Mouse (Mus musculus) ES-E14 (cell line): ENCODE results near the gene Tmem140. TPM values are rescaled to one million over a fixed set of nuclear protein-coding genes. Genes with fewer than 3 reads are reported as not detected.

ENCODE experiments used
- DNase-seq: peaks from one replicate; pipeline ENCODE4 v3.0.0-alpha.2; 2013; ENCODE audit warnings: low read depth, low spot score
- H3K27ac ChIP-seq: 2 replicates; pipeline ENCODE4 v1.5.1; 2012; ENCODE audit warnings: low read depth, mild to moderate bottlenecking, low read length, moderate library complexity, mixed read lengths; ENCODE audit not compliant: poor library complexity, insufficient read depth, severe bottlenecking
- H3K36me3 ChIP-seq: 2 replicates; pipeline ENCODE4 v1.6.1; 2012; ENCODE audit warnings: mild to moderate bottlenecking, low read length, moderate library complexity, mixed read lengths; ENCODE audit not compliant: control insufficient read depth, poor library complexity, insufficient read depth, severe bottlenecking
- H3K4me1 ChIP-seq, 2 experiments: fragments of 150-350 bp in 1 of 2; sonication (generic) in 1 of 2; 2 replicates each; pipeline ENCODE4 v1.6.1; 2012; ENCODE audit warnings: low read length in 2 of 2, mild to moderate bottlenecking in 1 of 2, mixed read lengths in 1 of 2; ENCODE audit not compliant: control insufficient read depth in 2 of 2, insufficient read depth in 2 of 2, poor library complexity in 1 of 2
- H3K4me3 ChIP-seq, 2 experiments: fragments of 150-350 bp in 1 of 2; sonication (generic) in 1 of 2; 2 replicates each; pipeline ENCODE4 v1.5.1; 2012; ENCODE audit warnings: low read length in 2 of 2, low read depth in 1 of 2, mild to moderate bottlenecking in 1 of 2, mixed read lengths in 1 of 2; ENCODE audit not compliant: insufficient read depth in 1 of 2, poor library complexity in 1 of 2, severe bottlenecking in 1 of 2
- H3K9ac ChIP-seq: 2 replicates; pipeline ENCODE4 v1.6.1; 2012; ENCODE audit warnings: low read depth, mild to moderate bottlenecking, low read length, mixed read lengths; ENCODE audit not compliant: poor library complexity, insufficient read depth, severe bottlenecking
- H3K9me3 ChIP-seq: fragments of 150-350 bp; sonication (generic); 2 replicates; pipeline ENCODE4 v1.6.1; 2012; ENCODE audit warnings: low read depth, mild to moderate bottlenecking, low read length; ENCODE audit not compliant: control insufficient read depth, insufficient read depth
- CHD2 ChIP-seq: IDR thresholded peaks from 2 replicates; pipeline ENCODE4 v1.6.1; 2014; ENCODE audit warnings: mild to moderate bottlenecking, low read depth, low read length, inconsistent platforms
- HCFC1 ChIP-seq: IDR thresholded peaks from 2 replicates; pipeline ENCODE4 v1.6.1; 2012; ENCODE audit warnings: low read length, inconsistent platforms, borderline replicate concordance; ENCODE audit not compliant: insufficient read depth
- MAFK ChIP-seq: IDR thresholded peaks from 2 replicates; pipeline ENCODE4 v1.6.1; 2014; ENCODE audit warnings: mild to moderate bottlenecking, low read depth, low read length, inconsistent platforms; ENCODE audit not compliant: insufficient read depth
- ZC3H11A ChIP-seq: IDR thresholded peaks from 2 replicates; pipeline ENCODE4 v1.6.1; 2012; ENCODE audit warnings: low read depth, mild to moderate bottlenecking, inconsistent platforms, low read length, borderline replicate concordance
- ZNF384 ChIP-seq: IDR thresholded peaks from 2 replicates; pipeline ENCODE4 v1.6.1; 2012; ENCODE audit warnings: low read depth, low read length, inconsistent platforms
- in situ Hi-C, 2 experiments: fragments of 600-800 bp; cut with MboI; formaldehyde crosslinking; loops; one replicate each; pipeline ENCODE4 v1.15.1; 2025; ENCODE audit warnings: low sequenced_read_pairs in 2 of 2, inconsistent platforms in 1 of 2; ENCODE audit not compliant: unreplicated experiment in 2 of 2
- total RNA-seq: library from RNA; depleted of rRNA; stranded (reverse); fragments of 300-350 nt; gene quantifications from 2 replicates; pipeline ENCODE4 v1.2.3, GENCODE M21; 2012

The Tmem140 gene
- total RNA-seq, 1 experiment = 1.8 TPM

GRCm38 (mm10) chr6:34889185-34889584 lies 26.2 kb downstream of the Tmem140 start:
- Histone ChIP-seq H3K9me3 (no peaks in the 10 kb centered on the region), H3K9ac (no peak overlapping the region), H3K4me3 (no peak overlapping the region), H3K27ac (no peak overlapping the region), H3K36me3 (peaks cover 21% of the 10 kb centered on the region), H3K4me1 (peaks cover 0 to 9% of the 10 kb centered on the region in 2 experiments; a peak in 2 of 4 replicates)
- TF ChIP-seq ZC3H11A (no peak), HCFC1 (no peak), CHD2 (no peak), ZNF384 (no peak), MAFK (no peak)
- in situ Hi-C loops = no loop called here
- DNase-seq = no peak

GRCm38 (mm10) chr6:34895569-34895968 lies 32.6 kb downstream of the Tmem140 start:
- in situ Hi-C loops = no loop called here
- H3K9me3 ChIP-seq = no peaks in the 10 kb centered on the region
- H3K36me3 ChIP-seq = peaks cover 19% of the 10 kb centered on the region; the same call in 1 of the 2 replicates
- TF ChIP-seq HCFC1 (no peak), MAFK (no peak)
- no peak overlapping the region for H3K4me3 ChIP-seq
- no peak overlapping the region for H3K27ac ChIP-seq
- no peak for DNase-seq
- H3K4me1 ChIP-seq = peaks cover 0 to 6% of the 10 kb centered on the region in 2 experiments; a peak in 3 of 4 replicates
- no peak overlapping the region for H3K9ac ChIP-seq

GRCm38 (mm10) chr6:34896168-34896780 lies 33.3 kb downstream of the Tmem140 start:
- Histone ChIP-seq H3K9me3 (no peaks in the 10 kb centered on the region), H3K27ac (no peak overlapping the region), H3K36me3 (peaks cover 17% of the 10 kb centered on the region; the same call in 1 of the 2 replicates), H3K4me1 (peaks cover 0 to 6% of the 10 kb centered on the region in 2 experiments; a peak in 3 of 4 replicates), H3K4me3 (no peak overlapping the region), H3K9ac (no peak overlapping the region)
- DNase-seq = no peak
- in situ Hi-C loops = no loop called here
- TF ChIP-seq CHD2 (no peak), MAFK (no peak), HCFC1 (no peak), ZC3H11A (no peak), ZNF384 (no peak)

GRCm38 (mm10) chr6:34899127-34899526 lies 36.2 kb downstream of the Tmem140 start:
- H3K9me3 ChIP-seq = no peaks in the 10 kb centered on the region
- in situ Hi-C loops = no loop called here
- peaks cover 22% of the 10 kb centered on the region; the same call in 1 of the 2 replicates for H3K36me3 ChIP-seq
- DNase-seq = no peak
- H3K9ac ChIP-seq = no peak overlapping the region
- no peak overlapping the region for H3K27ac ChIP-seq
- H3K4me1 ChIP-seq = no peaks in the 10 kb centered on the region; a peak in 2 of 4 replicates
- H3K4me3 ChIP-seq = no peak overlapping the region
- TF ChIP-seq HCFC1 = no peak
- TF ChIP-seq ZC3H11A = no peak
- no peak for TF ChIP-seq CHD2
- TF ChIP-seq ZNF384 = no peak
- TF ChIP-seq MAFK = no peak

GRCm38 (mm10) chr6:34900990-34901389 lies 38.0 kb downstream of the Tmem140 start:
- Histone ChIP-seq H3K4me3 (no peak overlapping the region), H3K9me3 (no peaks in the 10 kb centered on the region), H3K4me1 (no peaks in the 10 kb centered on the region; a peak in 2 of 4 replicates), H3K27ac (no peak overlapping the region), H3K9ac (no peak overlapping the region), H3K36me3 (peaks cover 24% of the 10 kb centered on the region)
- TF ChIP-seq ZC3H11A (no peak), MAFK (no peak), ZNF384 (no peak), CHD2 (no peak), HCFC1 (no peak)
- in situ Hi-C loops = no loop called here
- DNase-seq = no peak
